Mouse (Mus musculus): Measurements from ENCODE around the gene Phkg1. TPM values are rescaled to one million over a fixed set of nuclear protein-coding genes. Genes with fewer than 3 reads are reported as not detected.
"Not testable (repeated sequence)": the region's sequence is repeated elsewhere in the genome, so short reads cannot be mapped to it uniquely, and the experiment has no call there.

Phkg1 gene
- polyA plus RNA-seq, 1 experiment, result not detected

- no peak overlapping the region for H3K27ac ChIP-seq (ENCODE audit: insufficient read depth, low read depth, low read length)
- no peaks in the 10 kb centered on the region for H3K4me1 ChIP-seq (ENCODE audit: control insufficient read depth, insufficient read depth, low read length)
- TF ChIP-seq CTCF (IDR thresholded peaks at IDR 0.05; ENCODE audit: insufficient read depth, low read depth, low read length), result no peak
- TF ChIP-seq POLR2A (IDR thresholded peaks at IDR 0.05; ENCODE audit: insufficient read depth, low read depth, low read length), result no peak
- no peak overlapping the region for H3K4me3 ChIP-seq (ENCODE audit: insufficient read depth, low read depth, low read length)
- 43% methylated on average over 9 of the region's 9 CpGs for WGBS
These were observed 31.8 kb upstream of the Phkg1 start for GRCm38 (mm10) chr5:129929924-129930855.

DNA sequence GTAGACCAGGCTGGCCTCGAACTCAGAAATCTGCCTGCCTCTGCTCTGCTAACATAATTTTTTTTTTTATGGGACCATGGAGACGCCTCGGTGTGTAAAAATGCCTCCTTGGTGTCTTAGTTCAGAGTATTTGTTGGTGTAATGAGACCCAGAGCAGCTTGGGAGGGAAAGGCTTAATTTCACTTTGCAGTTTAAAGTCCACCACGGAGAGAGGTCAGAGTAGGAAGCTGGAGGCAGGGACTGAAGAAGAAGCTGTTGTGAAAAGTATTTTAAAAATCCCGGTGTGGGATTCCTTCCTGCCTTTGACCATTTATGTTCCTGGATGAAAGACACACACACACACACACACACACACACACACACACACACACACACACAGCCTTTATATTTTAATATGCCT is 27.6 kb upstream of the Phkg1 start:
- 81% methylated on average over 5 of the region's 5 CpGs for WGBS

GRCm38 (mm10) chr5:129924820-129925452 is 26.6 kb upstream of the Phkg1 start:
- Histone ChIP-seq H3K27ac (ENCODE audit: insufficient read depth, low read depth, low read length) (no peak overlapping the region), H3K4me3 (ENCODE audit: insufficient read depth, low read depth, low read length) (no peak overlapping the region), H3K4me1 (ENCODE audit: control insufficient read depth, insufficient read depth, low read length) (no peaks in the 10 kb centered on the region)
- no peak for TF ChIP-seq POLR2A (IDR thresholded peaks at IDR 0.05; ENCODE audit: insufficient read depth, low read depth, low read length)
- TF ChIP-seq CTCF (IDR thresholded peaks at IDR 0.05; ENCODE audit: insufficient read depth, low read depth, low read length), result no peak
- WGBS, result 90% methylated on average over 8 of the region's 8 CpGs

More for the DNA sequence above, 27.6 kb upstream of the Phkg1 start:
- Histone ChIP-seq H3K27ac (ENCODE audit: insufficient read depth, low read depth, low read length) (no peak overlapping the region), H3K4me3 (ENCODE audit: insufficient read depth, low read depth, low read length) (no peak overlapping the region), H3K4me1 (ENCODE audit: control insufficient read depth, insufficient read depth, low read length) (no peaks in the 10 kb centered on the region)
- TF ChIP-seq POLR2A (IDR thresholded peaks at IDR 0.05; ENCODE audit: insufficient read depth, low read depth, low read length) (no peak), CTCF (IDR thresholded peaks at IDR 0.05; ENCODE audit: insufficient read depth, low read depth, low read length) (no peak)

DNA sequence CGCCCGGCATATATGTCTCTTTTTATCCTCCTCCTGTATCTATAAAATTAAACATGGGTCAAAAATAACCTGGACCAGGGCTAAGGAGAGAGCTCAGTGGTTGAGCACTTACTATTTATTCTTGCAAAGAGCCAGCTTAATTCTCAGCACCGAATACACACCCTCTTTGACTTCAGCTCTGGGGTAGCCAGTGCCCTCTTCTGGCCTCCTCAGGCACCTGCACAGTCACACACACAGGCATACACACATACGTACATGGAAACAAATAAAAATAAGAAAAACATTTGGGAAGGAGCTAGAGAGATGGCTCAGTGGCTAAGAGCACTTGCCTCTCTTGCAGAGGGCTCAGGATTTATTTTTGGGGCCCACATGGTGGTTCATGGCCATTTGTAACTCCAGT is 23.6 kb upstream of the Phkg1 start:
- H3K4me3 ChIP-seq (ENCODE audit: insufficient read depth, low read depth, low read length), result no peak overlapping the region
- TF ChIP-seq CTCF (IDR thresholded peaks at IDR 0.05; ENCODE audit: insufficient read depth, low read depth, low read length) (no peak), POLR2A (IDR thresholded peaks at IDR 0.05; ENCODE audit: insufficient read depth, low read depth, low read length) (no peak)
- H3K4me1 ChIP-seq (ENCODE audit: control insufficient read depth, insufficient read depth, low read length), result no peaks in the 10 kb centered on the region
- H3K27ac ChIP-seq (ENCODE audit: insufficient read depth, low read depth, low read length), result no peak overlapping the region
- WGBS, result 97% methylated on average over 4 of the region's 4 CpGs

GRCm38 (mm10) chr5:129919320-129919719 is 21.0 kb upstream of the Phkg1 start:
- no peak overlapping the region for H3K4me3 ChIP-seq (ENCODE audit: insufficient read depth, low read depth, low read length)
- TF ChIP-seq CTCF (IDR thresholded peaks at IDR 0.05; ENCODE audit: insufficient read depth, low read depth, low read length) (no peak), POLR2A (IDR thresholded peaks at IDR 0.05; ENCODE audit: insufficient read depth, low read depth, low read length) (no peak)
- H3K27ac ChIP-seq (ENCODE audit: insufficient read depth, low read depth, low read length), result no peak overlapping the region
- 81% methylated on average over 8 of the region's 8 CpGs for WGBS
- no peaks in the 10 kb centered on the region for H3K4me1 ChIP-seq (ENCODE audit: control insufficient read depth, insufficient read depth, low read length)

DNA sequence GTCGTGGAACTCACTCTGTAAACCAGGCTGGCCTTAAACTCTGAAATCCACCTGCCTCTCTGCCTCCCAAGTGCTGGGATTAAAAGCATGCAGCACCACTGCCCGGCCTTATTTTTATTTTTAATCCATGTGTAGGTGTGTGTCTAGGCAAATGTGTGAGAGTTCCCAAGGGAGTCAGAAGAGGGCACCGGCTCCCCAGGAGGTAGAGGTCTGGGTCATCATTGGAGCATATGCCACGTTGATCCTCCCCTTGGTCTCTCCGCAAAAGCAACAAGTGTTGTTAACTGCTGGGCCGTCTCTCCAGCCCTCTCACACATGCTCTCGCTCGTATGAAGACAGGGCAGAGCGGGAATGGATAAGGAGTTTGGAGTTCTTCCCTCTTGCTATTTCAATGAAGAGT is 20.4 kb upstream of the Phkg1 start:
- H3K4me3 ChIP-seq (ENCODE audit: insufficient read depth, low read depth, low read length), result no peak overlapping the region
- H3K27ac ChIP-seq (ENCODE audit: insufficient read depth, low read depth, low read length), result no peak overlapping the region
- no peak for TF ChIP-seq CTCF (IDR thresholded peaks at IDR 0.05; ENCODE audit: insufficient read depth, low read depth, low read length)
- no peaks in the 10 kb centered on the region for H3K4me1 ChIP-seq (ENCODE audit: control insufficient read depth, insufficient read depth, low read length)
- 86% methylated on average over 9 of the region's 9 CpGs for WGBS

- Histone ChIP-seq H3K4me3 (ENCODE audit: insufficient read depth, low read depth, low read length) (no peak overlapping the region), H3K27ac (ENCODE audit: insufficient read depth, low read depth, low read length) (no peak overlapping the region), H3K4me1 (ENCODE audit: control insufficient read depth, insufficient read depth, low read length) (no peaks in the 10 kb centered on the region)
- TF ChIP-seq POLR2A (IDR thresholded peaks at IDR 0.05; ENCODE audit: insufficient read depth, low read depth, low read length) (no peak), CTCF (IDR thresholded peaks at IDR 0.05; ENCODE audit: insufficient read depth, low read depth, low read length) (no peak)
- 94% methylated on average over 24 of the region's 24 CpGs for WGBS
These were observed 19.8 kb upstream of the Phkg1 start for GRCm38 (mm10) chr5:129918065-129918651.

DNA sequence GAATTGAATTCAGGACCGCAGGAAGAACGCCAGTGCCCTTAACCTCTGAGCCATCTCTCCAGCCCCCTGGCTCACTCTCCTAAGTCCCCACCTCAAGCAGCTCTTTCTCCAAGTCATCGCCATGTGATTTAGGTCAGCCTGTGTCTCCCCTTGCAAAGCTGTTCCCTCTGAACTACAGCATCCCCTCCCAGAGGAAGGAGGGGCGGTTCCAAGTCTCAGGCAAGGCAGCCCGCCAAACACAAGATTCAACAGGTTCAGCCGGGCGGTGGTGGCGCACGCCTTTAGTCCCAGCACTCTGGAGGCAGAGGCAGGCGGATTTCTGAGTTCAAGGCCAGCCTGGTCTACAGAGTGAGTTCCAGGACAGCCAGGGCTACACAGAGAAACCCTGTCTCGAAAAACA is 17.1 kb upstream of the Phkg1 start:
- H3K27ac ChIP-seq (ENCODE audit: insufficient read depth, low read depth, low read length); H3K4me3 ChIP-seq (ENCODE audit: insufficient read depth, low read depth, low read length); H3K4me1 ChIP-seq (ENCODE audit: control insufficient read depth, insufficient read depth, low read length): not testable (repeated sequence)
- 86% methylated on average over 11 of the region's 11 CpGs for WGBS

DNA sequence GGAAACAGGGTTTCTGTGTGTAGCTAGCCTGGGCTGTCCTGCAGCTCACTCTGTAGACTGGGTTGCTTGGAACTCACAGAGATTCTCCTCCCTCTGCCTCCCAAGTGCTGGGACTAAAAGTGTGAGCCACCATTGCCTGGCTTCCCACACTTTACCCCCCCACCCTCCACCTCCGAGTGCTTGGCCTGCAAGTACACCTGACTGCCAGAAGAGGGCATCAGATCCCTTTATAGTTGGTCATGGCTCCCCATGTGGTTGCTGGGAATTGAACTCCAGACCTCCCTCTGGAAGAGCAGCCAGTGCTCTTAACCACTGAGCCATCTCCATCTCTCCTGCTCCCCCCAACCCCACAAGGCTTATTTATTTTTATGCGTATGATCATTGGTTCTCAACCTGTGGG is 15.7 kb upstream of the Phkg1 start:
- Histone ChIP-seq H3K4me3 (ENCODE audit: insufficient read depth, low read depth, low read length) (no peak overlapping the region), H3K4me1 (ENCODE audit: control insufficient read depth, insufficient read depth, low read length) (0 out of 2 replicates have a peak, but pooled peaks cover 4% of the 10 kb centered on the region), H3K27ac (ENCODE audit: insufficient read depth, low read depth, low read length) (no peak overlapping the region)
- 31% methylated on average over 2 of the region's 2 CpGs for WGBS
- TF ChIP-seq POLR2A (IDR thresholded peaks at IDR 0.05; ENCODE audit: insufficient read depth, low read depth, low read length) (no peak), CTCF (IDR thresholded peaks at IDR 0.05; ENCODE audit: insufficient read depth, low read depth, low read length) (no peak)
